Mouse (Mus musculus): ENCODE results near the gene Polq.

- no peak for TF ChIP-seq CTCF (IDR thresholded peaks at IDR 0.05; ENCODE audit: low read depth, low read length)
- TF ChIP-seq POLR2A (IDR thresholded peaks at IDR 0.05; ENCODE audit: insufficient read depth, low read length), result no peak
- TF ChIP-seq EP300 (IDR thresholded peaks at IDR 0.05; ENCODE audit: insufficient read depth, low read depth, low read length), result no peak
Observed at GRCm38 (mm10) chr16:37061261-37061660, 49.7 kb downstream of the Polq start.

Data from ES-Bruce4 (cell line).